Mouse (Mus musculus): ENCODE results near the gene Hyls1.
A peak's percentile ranks its signal among the peaks of the same experiment; 100 is the strongest.

GRCm38 (mm10) chr9:35541488-35541887 is 28.7 kb downstream of the Hyls1 start:
- TF ChIP-seq CTCF (conservative IDR thresholded peaks at IDR 0.05; ENCODE audit: low read length) (peak; percentile 56), POU5F1 (IDR thresholded peaks at IDR 0.05; ENCODE audit: borderline replicate concordance, low read length) (no peak)
